In the genomic region with DNA sequence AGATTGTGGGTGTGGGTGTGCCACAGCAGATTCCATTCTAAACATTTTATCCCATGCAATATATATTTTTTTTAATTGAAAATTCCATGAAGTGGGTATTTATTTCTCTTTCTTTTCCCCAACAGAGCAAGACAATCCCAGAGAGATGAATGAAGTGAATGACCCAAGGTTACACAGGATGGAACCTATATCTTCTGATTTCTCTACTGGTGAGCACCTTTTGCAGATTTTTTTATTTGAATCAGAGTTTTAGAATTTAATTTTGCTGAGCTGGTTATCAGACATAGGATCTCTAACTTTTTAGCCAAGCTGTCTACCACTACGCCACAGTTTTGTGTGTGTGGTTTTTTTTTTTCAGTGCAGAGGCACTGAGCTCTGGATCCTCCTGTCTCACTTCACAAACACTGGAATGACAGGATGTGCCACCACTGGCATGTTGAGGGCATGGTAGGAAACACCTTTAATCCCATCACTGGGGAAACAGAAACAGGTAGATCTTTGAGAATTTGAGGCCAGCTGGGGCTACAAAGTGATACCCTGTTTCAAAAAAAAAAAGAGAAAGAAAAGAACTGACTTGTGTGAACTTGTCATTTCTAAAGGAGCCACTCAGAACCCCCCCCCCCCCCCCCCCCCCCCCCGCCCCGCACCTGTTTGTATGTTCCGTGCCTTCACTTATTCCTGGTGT, we compare ENCODE assay signal across 8 mouse cellular contexts. TPM values are rescaled to one million over a fixed set of nuclear protein-coding genes. Genes with fewer than 3 reads are reported as not detected.
A peak's percentile ranks its signal among the peaks of the same experiment; 100 is the strongest.
DNase-seq lines count a peak whose midpoint lies in the region; ATAC-seq and TF ChIP-seq lines count a peak whose summit lies in the region.

No protein-coding gene starts in this region.

- no peaks in the 10 kb centered on the region for H3K27me3 ChIP-seq in heart, embryonic 14.5 days (ENCODE audit: control insufficient read depth, insufficient read depth, low read length)
- no peaks in the 10 kb centered on the region for H3K27me3 ChIP-seq in hindbrain, postnatal 0 days (ENCODE audit: insufficient read depth, low read length)
- H3K27me3 ChIP-seq in neural tube, embryonic 12.5 days (replicated peaks) = no peaks in the 10 kb centered on the region

- H3K4me2 ChIP-seq in heart, embryonic 14.5 days (ENCODE audit: low read length) = peak overlapping the region; percentile 93
- H3K4me2 ChIP-seq in hindbrain, postnatal 0 days (ENCODE audit: low read depth, low read length) = peak overlapping the region; percentile 88
- peak overlapping the region; percentile 89 for H3K4me2 ChIP-seq in neural tube, embryonic 12.5 days (replicated peaks)

- peak overlapping the region in 1 of 2 experiments; percentile 95; a peak in 2 of 4 replicates for H3K4me3 ChIP-seq in heart, embryonic 14.5 days (ENCODE audit: control insufficient read depth in 1 of 2, insufficient read depth in 1 of 2, low read depth in 1 of 2, low read length in 2 of 2)
- peak overlapping the region; percentile 94 for H3K4me3 ChIP-seq in hindbrain, postnatal 0 days (ENCODE audit: low read length)
- 0 out of 2 replicates have a peak overlapping the region, but pooled peaks have one; percentile 84 for H3K4me3 ChIP-seq in neural tube, embryonic 12.5 days

- H3K27ac ChIP-seq in heart, embryonic 14.5 days (replicated peaks in 1 of 2; ENCODE audit: control insufficient read depth in 1 of 2, insufficient read depth in 1 of 2, low read depth in 2 of 2, low read length in 2 of 2) = peak overlapping the region; percentile 99 to 100
- peak overlapping the region; percentile 100 for H3K27ac ChIP-seq in hindbrain, postnatal 0 days
- peak overlapping the region; percentile 100; the same call in 1 of the 2 replicates for H3K27ac ChIP-seq in neural tube, embryonic 12.5 days

- WGBS in heart, embryonic 14.5 days = 47% methylated on average over 2 of the region's 4 CpGs
- WGBS in hindbrain, postnatal 0 days = 65% methylated on average over 1 of the region's 4 CpGs
- WGBS in neural tube, embryonic 12.5 days = 72% methylated on average over 3 of the region's 4 CpGs

- H3K9ac ChIP-seq in heart, embryonic 14.5 days (ENCODE audit: low read length) = peak overlapping the region; percentile 99; the same call in 1 of the 2 replicates
- H3K9ac ChIP-seq in hindbrain, postnatal 0 days (replicated peaks; ENCODE audit: low read length) = peak overlapping the region; percentile 96; the same call in 1 of the 2 replicates
- peak overlapping the region; percentile 95; the same call in 1 of the 2 replicates for H3K9ac ChIP-seq in neural tube, embryonic 12.5 days

- no peak for TF ChIP-seq CTCF in hindbrain, postnatal 0 days (IDR thresholded peaks at IDR 0.05; ENCODE audit: low read depth)

- peaks cover 45% of the 10 kb centered on the region for H3K36me3 ChIP-seq in heart, embryonic 14.5 days (ENCODE audit: control insufficient read depth, insufficient read depth, low read length)
- H3K36me3 ChIP-seq in hindbrain, postnatal 0 days (ENCODE audit: insufficient read depth, low read length) = peaks cover 7% of the 10 kb centered on the region; the same call in 1 of the 2 replicates
- peaks cover 17% of the 10 kb centered on the region for H3K36me3 ChIP-seq in neural tube, embryonic 12.5 days

- DNase-seq in heart, postnatal 25 days (ENCODE audit: low spot score) = no peak
- DNase-seq in cerebellum, postnatal 25 days = peak; percentile 19 to 23
- DNase-seq in hindbrain, postnatal 0 days (ENCODE audit: low spot score) = no peak
- DNase-seq in right cerebral cortex, postnatal 10 days (ENCODE audit: low spot score in 2 of 2) = no peak
- no peak for DNase-seq in right cerebral cortex, postnatal 4 days
- DNase-seq in left cerebral cortex, postnatal 25 days (ENCODE audit: low spot score in 2 of 2) = no peak

- H3K4me1 ChIP-seq in heart, embryonic 14.5 days (ENCODE audit: control insufficient read depth in 2 of 2, insufficient read depth in 2 of 2, low read length in 2 of 2) = peaks cover 3 to 17% of the 10 kb centered on the region in 2 experiments; a peak in 3 of 4 replicates
- peaks cover 6% of the 10 kb centered on the region; the same call in 1 of the 2 replicates for H3K4me1 ChIP-seq in hindbrain, postnatal 0 days (ENCODE audit: insufficient read depth, low read length)
- peaks cover 10% of the 10 kb centered on the region; the same call in 1 of the 2 replicates for H3K4me1 ChIP-seq in neural tube, embryonic 12.5 days

- intact Hi-C loops in heart, postnatal 25 days (cut with DNase I) = no loop called here
- intact Hi-C loops in left cerebral cortex, postnatal 25 days (cut with DNase I) = loop anchor here (1.0 to 5.0 kb wide), 3 partner anchors 56 to 204 kb away; a partner anchor contains a TSS

- no peak for ATAC-seq in heart, embryonic 14.5 days (ENCODE audit: insufficient number of reproducible peaks, insufficient read depth, low FRiP score, low read depth)
- no peak for ATAC-seq in hindbrain, postnatal 0 days
- no peak for ATAC-seq in neural tube, embryonic 12.5 days (ENCODE audit: low FRiP score, low read depth)

- H3K9me3 ChIP-seq in heart, embryonic 14.5 days (ENCODE audit: control insufficient read depth, low read length) = no peaks in the 10 kb centered on the region
- no peaks in the 10 kb centered on the region for H3K9me3 ChIP-seq in hindbrain, postnatal 0 days (ENCODE audit: low read length)
- H3K9me3 ChIP-seq in neural tube, embryonic 12.5 days = no peaks in the 10 kb centered on the region

RNA-seq across cellular contexts. Expression of a gene that starts 1.8 kb away (rescaled TPM):
- 297 and 312 TPM in 2 replicates for polyA plus RNA-seq in heart, embryonic 14.5 days (2014; fragmentation: Nextera tagmentation; extraction: Ambion mirVana)
- 100 to 1,000 TPM; 153 to 166 TPM for total RNA-seq in heart, postnatal 25 days (2021)
- 61.7 and 71.3 TPM in 2 replicates for total RNA-seq in hindbrain, postnatal 0 days (2014; rRNA removed)
- polyA plus RNA-seq in hindbrain, postnatal 0 days (2015; fragmentation: Nextera tagmentation; extraction: Ambion mirVana) = 300 and 303 TPM in 2 replicates
- polyA plus RNA-seq in neural tube, embryonic 12.5 days (2016; fragmentation: Nextera tagmentation; extraction: Ambion mirVana) = 568 and 599 TPM in 2 replicates
- total RNA-seq in left cerebral cortex, postnatal 25 days (2021) = 100 to 1,000 TPM; 183 to 189 TPM

Comparison
In these comparisons a context has a peak if more than half of its experiments do, and no peak if none do; other contexts are left out.
1. DNase-seq: peak in cerebellum, postnatal 25 days (2 of 2); none in heart, postnatal 25 days (single experiment), hindbrain, postnatal 0 days (single experiment), right cerebral cortex, postnatal 10 days (0 of 2), right cerebral cortex, postnatal 4 days (single experiment) and left cerebral cortex, postnatal 25 days (0 of 2).
2. Peak in every context shown above with its lines, with median percentiles within 50 percentile points of each other: H3K27ac ChIP-seq, H3K4me2 ChIP-seq and H3K9ac ChIP-seq.